Mouse (Mus musculus): Measurements from ENCODE around the gene Fbll1.
"Not testable (repeated sequence)": the region's sequence is repeated elsewhere in the genome, so short reads cannot be mapped to it uniquely, and the experiment has no call there.

The Fbll1 gene

DNA sequence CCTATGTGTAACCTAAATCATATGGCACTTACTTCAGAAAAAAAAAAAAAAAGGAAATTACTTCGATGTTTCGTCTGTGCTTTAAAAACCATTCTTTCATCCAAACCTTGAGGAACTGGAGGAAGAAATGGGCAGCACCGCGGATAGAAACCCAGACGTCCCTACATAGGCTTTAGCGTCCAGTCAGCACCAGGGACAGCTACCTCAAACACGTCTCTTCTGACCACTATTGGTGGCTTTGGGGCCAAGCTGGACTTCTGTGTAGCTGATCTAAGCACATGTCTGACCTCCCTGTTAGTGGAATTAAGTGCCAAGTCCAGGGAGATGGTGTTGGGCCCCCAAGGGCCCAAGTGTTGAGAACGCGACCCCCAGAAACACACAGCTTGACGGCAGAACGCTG, at the start of gene Fbll1:
Gene Fbll1 (minus strand): TSS at position 11 of the 400 bp plus-strand sequence.
- peak; percentile 27 to 75 for DNase-seq (ENCODE audit: inconsistent age in 2 of 2, low spot score in 1 of 2)

GRCm38 (mm10) chr11:35844299-35844698, 45.6 kb upstream of the Fbll1 start:
- peak; percentile 33 to 79 for DNase-seq (ENCODE audit: inconsistent age in 2 of 2, low spot score in 1 of 2)

GRCm38 (mm10) chr11:35842560-35842959, 43.9 kb upstream of the Fbll1 start:
- DNase-seq (ENCODE audit: inconsistent age in 2 of 2, low spot score in 1 of 2), result not testable (repeated sequence)

- no peak for DNase-seq (ENCODE audit: inconsistent age in 2 of 2, low spot score in 1 of 2)
Observed at GRCm38 (mm10) chr11:35841738-35842325, 43.1 kb upstream of the Fbll1 start.

- not testable (repeated sequence) for DNase-seq (ENCODE audit: inconsistent age in 2 of 2, low spot score in 1 of 2)
Observed at GRCm38 (mm10) chr11:35840806-35841205, 42.1 kb upstream of the Fbll1 start.

DNA sequence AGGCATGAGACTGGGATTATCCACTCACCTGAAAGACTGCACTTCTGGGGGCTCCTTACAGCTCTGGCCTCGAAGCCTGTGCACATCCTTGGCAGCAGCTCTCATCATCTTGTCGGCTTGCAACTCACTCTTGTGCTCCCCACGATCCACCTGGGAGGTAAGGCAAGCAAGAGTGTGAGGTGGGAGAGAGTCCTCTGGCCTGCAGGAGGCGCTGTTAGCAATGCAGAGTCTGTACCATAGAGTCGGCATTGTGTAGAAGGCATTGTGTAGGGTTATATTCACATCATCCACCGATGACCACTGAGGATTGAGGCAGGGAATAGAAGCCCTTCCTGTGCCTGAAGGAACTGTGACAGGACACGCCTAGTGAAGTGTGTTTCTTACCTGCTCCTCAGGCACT, 41.6 kb upstream of the Fbll1 start:
- no peak for DNase-seq (ENCODE audit: inconsistent age in 2 of 2, low spot score in 1 of 2)

GRCm38 (mm10) chr11:35838345-35839338, 40.0 kb upstream of the Fbll1 start:
- peak; percentile 95 to 96 for DNase-seq (ENCODE audit: inconsistent age in 2 of 2, low spot score in 1 of 2)

- no peak for DNase-seq (ENCODE audit: inconsistent age in 2 of 2, low spot score in 1 of 2)
Observed at GRCm38 (mm10) chr11:35837156-35838126, 38.8 kb upstream of the Fbll1 start.

DNA sequence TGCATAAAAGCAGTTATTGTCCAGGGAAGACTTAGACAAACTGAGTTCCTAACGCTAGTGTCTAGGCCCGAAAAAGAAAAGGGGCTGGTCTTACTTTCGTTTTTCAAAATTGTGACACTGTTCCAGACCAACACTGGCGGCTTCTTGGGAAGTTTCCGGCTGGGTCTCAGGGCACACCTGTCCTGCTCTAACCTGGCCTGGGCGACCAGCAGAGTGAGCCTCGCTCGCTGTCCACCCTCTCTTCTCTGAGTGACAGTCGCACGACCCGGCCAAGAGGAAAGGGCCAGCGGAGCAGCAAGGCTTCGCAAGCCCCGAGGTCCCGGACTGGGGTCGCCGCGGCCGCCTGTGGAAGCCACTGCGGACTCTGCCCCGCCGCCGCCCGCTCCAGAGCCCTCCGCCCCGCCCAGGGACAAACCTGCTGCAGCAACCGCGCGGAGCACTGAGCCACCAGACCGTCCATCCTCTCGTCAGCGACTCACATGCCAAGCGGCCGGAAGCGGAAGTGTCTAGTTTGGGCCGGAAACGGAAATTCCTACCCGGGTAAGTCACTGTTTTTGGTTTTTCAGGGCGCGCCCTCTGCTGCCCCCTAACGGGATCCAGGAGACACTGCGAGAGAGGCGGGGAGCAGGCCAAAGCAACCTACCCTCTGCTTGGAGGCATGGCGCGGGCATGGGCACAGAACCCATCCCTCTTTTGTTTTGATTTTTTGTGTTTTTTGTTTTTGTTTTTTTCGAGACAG, 35.5 kb upstream of the Fbll1 start, which contains the start of gene Rars:
Gene Rars (minus strand): TSS at position 485 of the 739 bp plus-strand sequence.
- DNase-seq (ENCODE audit: inconsistent age in 2 of 2, low spot score in 1 of 2), result peak; percentile 94 to 98

DNA sequence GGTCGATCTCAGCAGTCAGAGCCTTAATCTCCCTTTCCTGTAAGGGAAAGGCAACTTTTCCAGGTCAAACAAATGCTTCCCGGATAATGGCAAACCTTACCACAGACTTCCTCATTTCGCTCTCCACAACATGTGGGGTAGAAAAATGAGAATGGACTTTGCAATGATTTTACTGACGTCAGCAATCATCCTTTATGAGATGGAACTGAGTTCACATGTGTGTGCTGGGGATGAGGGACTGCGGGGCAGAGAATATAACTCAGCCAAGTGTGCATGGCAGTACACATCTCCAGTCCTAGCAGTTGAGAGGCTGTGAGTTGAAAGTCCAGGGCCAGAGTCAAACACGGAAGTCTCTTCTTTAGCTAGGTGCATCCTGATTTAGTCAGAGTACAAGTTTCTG, 34.6 kb upstream of the Fbll1 start:
- no peak for DNase-seq (ENCODE audit: inconsistent age in 2 of 2, low spot score in 1 of 2)

GRCm38 (mm10) chr11:35832139-35832538, 33.5 kb upstream of the Fbll1 start:
- no peak for DNase-seq (ENCODE audit: inconsistent age in 2 of 2, low spot score in 1 of 2)

- no peak for DNase-seq (ENCODE audit: inconsistent age in 2 of 2, low spot score in 1 of 2)
Observed at GRCm38 (mm10) chr11:35827714-35828113, 29.0 kb upstream of the Fbll1 start.

DNA sequence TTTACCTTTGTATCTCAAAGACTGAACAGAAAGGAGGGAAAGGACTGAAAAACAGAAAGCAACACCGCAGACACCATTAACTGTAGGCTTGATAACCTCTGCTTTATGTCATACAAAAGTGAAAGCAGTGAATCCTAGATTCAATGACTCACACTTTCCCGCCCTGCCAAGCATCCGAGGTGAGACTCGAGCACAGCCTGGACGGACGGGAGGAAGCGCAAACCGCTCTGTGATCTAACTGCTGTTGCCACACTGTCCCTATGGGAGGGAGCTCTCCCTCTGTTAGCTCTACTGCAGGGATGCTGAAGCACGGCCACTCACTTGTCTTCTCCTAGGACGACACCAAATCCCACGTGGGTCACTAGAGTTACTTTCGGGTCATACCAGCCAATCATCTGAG, 17.6 kb upstream of the Fbll1 start:
- DNase-seq (ENCODE audit: inconsistent age in 2 of 2, low spot score in 1 of 2), result no peak

- DNase-seq (ENCODE audit: inconsistent age in 2 of 2, low spot score in 1 of 2), result no peak
Observed at GRCm38 (mm10) chr11:35811458-35811857, 12.8 kb upstream of the Fbll1 start.

GRCm38 (mm10) chr11:35801332-35801731, 2.6 kb upstream of the Fbll1 start:
- DNase-seq (ENCODE audit: inconsistent age in 2 of 2, low spot score in 1 of 2), result no peak

DNA sequence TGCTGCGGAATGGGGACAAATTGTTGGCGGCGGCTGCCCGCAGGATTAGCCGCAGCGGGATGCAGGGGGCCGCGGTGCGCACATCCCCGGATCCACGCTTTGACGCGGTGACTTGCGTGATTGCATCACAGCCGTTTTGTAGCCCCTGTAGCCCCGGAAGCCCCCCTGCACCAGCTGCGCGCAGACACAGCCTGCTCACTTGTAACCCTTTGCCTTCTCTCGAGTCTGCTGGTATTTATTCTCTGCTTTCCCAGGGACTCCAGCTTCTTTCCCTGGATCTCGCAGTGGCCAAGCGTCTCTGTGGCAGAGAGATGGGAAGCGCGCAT, 226 bp downstream of the Fbll1 start:
- DNase-seq (ENCODE audit: inconsistent age in 2 of 2, low spot score in 1 of 2), result no peak

DNA sequence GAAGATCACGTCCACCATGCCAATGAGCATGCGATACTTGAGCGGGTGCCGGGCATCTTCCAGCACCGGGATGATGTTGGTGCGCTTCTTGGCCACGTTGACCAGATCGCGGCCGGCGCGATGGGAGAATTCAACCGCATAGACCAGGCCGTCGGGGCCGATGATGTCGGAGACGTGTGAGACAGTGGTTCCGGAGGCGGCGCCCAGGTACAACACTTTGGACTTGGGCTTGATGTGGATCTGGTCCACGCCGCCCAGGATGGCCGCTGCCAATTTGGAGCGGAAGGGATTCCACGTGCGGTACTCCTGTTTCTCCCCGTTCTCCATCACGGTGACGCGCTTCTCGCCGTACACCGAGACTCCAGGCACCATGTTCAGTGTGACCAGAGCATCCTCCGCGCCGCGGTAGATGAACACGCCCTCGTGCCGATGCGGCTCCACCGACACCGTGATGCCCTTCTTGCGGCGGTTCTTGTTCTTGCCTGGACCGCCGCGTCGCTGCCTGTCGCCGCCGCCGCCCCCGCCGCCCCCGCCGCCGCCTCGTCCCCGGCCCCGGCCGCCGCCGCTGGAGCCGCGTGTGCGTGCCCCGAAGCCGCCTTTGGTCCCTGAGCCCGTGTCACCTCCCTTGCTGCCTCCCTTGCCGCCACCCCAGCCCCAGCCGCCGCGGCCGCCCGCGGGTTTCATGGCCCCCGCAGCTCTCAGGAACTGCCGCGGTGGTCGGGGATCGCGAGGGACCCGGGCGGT, 761 bp downstream of the Fbll1 start:
- DNase-seq (ENCODE audit: inconsistent age in 2 of 2, low spot score in 1 of 2), result no peak

DNA sequence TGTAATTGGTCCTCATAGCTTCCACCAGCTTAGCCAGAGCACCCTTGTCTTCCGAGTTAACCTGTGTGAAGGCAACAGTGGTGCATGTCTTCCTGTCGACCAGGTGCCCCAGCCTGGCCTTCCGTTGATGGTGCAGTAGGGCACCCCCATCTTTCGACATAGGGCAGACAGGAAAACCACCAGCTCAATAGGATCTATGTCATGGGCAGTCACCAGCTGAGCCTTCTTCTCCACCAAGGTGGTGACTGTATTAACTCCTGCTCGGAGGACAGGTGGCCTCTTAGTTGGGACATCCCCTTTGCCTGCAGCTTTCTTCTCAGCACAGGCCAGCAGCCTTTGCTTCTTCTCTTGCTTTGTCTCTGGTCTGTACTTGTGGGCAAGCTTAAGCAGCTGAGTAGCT, 5.9 kb downstream of the Fbll1 start:
- not testable (repeated sequence) for DNase-seq (ENCODE audit: inconsistent age in 2 of 2, low spot score in 1 of 2)

DNA sequence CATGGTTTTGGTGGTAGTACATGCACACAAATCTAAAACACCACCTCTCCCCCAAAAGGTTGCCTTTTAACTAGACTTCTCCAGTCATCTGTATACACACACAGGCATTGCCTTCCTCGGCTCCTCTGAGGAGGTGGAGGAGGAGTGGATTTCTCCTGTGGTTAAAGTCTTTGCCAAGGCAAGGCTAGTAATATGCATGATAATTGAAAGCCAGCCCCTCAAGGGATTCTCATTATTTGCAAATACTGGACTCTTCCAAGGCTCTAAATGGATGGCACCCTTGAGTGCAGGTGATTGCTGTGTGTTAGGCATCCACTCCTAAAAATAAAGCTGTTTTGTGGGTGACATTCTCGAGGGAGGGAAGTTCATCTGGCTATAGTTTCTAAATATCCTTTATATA, 10.2 kb downstream of the Fbll1 start:
- DNase-seq (ENCODE audit: inconsistent age in 2 of 2, low spot score in 1 of 2), result no peak

GRCm38 (mm10) chr11:35784537-35784936, 14.1 kb downstream of the Fbll1 start:
- DNase-seq (ENCODE audit: inconsistent age in 2 of 2, low spot score in 1 of 2), result no peak

Data from adrenal gland, adult (tissue).